Mouse (Mus musculus) cerebellum, adult 2 months (tissue): Measurements from ENCODE around the gene Castor1.

Experiments
- CTCF ChIP-seq: fragments of 200-500 bp; IDR thresholded peaks from 2 replicates; pipeline ENCODE4 v1.5.1; 2011; ENCODE audit warnings: low read depth, mild to moderate bottlenecking, control low read depth, low read length, moderate library complexity, borderline replicate concordance; ENCODE audit not compliant: insufficient read depth
- POLR2A ChIP-seq: fragments of 200-500 bp; IDR thresholded peaks from 2 replicates; pipeline ENCODE4 v1.6.1; 2011; ENCODE audit warnings: low read length, control low read depth, borderline replicate concordance; ENCODE audit not compliant: insufficient read depth

DNA sequence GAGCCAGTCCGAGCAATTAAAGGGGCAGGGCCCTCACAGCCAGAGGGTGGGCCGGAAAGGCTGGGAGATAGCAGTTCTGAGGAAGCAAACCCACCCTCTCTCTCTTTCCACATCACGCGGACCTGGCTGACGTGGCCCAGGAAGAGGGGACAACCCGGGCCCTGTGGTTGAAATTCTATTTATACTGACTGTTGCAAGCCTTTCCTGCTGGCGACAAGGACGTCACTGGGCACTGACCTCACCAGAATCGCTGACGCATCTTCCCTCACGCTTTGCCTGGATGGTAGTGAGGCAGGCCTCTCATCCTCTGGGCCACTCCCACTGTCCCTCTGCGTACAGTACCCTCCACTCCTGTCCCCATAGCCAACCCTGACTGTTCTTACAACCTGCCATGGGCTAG lies 14.6 kb downstream of the Castor1 start:
- TF ChIP-seq POLR2A (no peak), CTCF (no peak)
